Mouse (Mus musculus): ENCODE measurements around the gene Stard13. TPM values are rescaled to one million over a fixed set of nuclear protein-coding genes. Genes with fewer than 3 reads are reported as not detected.

The Stard13 gene
- polyA plus RNA-seq, 1 experiment from 2014 or later: 4.5 TPM

DNA sequence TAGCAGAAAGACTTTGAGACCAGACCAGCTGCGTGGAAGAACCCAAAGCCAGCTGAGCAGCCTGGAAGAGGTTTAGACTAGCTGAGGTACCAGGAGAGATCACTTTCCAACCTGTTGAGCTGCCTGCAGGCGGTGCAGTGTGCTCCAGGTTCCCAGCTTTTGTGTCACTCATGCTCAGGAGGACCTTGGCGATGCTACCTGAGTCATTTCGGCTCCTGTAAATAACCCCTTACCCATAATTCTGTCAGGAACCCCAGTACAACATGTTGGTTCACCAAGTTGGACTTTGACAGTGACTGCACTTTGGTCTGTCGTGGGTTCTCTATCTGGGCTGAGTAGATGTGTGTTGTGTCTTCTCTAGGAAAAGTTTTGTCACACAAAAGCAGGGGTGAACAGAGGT, 215.2 kb downstream of the Stard13 start:
- 72% methylated on average over 5 of the region's 5 CpGs for WGBS

DNA sequence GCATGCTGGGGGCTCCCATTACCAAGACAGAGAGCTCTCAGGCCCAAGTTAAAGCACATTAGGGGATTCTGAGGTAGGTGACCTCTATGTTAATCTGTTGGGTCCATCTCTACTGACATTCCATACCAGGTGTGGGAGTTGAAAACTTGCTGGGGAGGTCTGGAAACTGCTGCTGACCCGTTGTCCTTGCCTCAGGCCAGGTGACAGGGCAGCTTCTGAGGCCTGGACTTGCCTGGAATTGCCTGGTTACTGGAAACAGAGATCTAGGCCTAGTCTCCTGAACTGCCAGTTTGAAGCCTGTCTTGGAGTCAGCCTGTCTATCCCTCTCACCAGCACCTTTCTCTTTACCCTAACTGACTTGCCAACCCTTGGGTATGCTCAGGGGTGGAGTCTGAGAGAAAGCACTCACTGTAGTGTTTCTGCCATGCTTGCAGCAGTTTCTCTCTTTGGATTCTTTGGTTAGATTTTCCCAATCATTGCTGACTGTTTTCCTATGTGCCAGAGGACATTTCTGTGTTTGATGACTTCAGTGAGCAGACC, 229.3 kb downstream of the Stard13 start:
- no peak for ATAC-seq (replicated peaks; ENCODE audit: extremely low read depth, insufficient read depth, low FRiP score)
- H3K4me3 ChIP-seq (ENCODE audit: low read length): no peak overlapping the region
- H3K27ac ChIP-seq (ENCODE audit: low read length): no peak overlapping the region
- no peaks in the 10 kb centered on the region for H3K27me3 ChIP-seq (ENCODE audit: control insufficient read depth, insufficient read depth, low read length)
- no peak overlapping the region for H3K9ac ChIP-seq (ENCODE audit: low read length)
- no peak overlapping the region for H3K4me2 ChIP-seq (ENCODE audit: low read depth, low read length)
- no peaks in the 10 kb centered on the region; the same call in 1 of the 2 replicates for H3K9me3 ChIP-seq (replicated peaks; ENCODE audit: control insufficient read depth, low read length)
- H3K4me1 ChIP-seq (ENCODE audit: control insufficient read depth, insufficient read depth, low read length): no peaks in the 10 kb centered on the region
- WGBS: 67% methylated on average over 1 of the region's 1 CpGs
- no peaks in the 10 kb centered on the region for H3K36me3 ChIP-seq (ENCODE audit: control insufficient read depth, insufficient read depth)

More for the DNA sequence above, 215.2 kb downstream of the Stard13 start:
- Histone ChIP-seq H3K4me1 (ENCODE audit: control insufficient read depth, insufficient read depth, low read length) (peaks cover 6% of the 10 kb centered on the region; the same call in 1 of the 2 replicates), H3K4me2 (ENCODE audit: low read depth, low read length) (no peak overlapping the region), H3K27ac (ENCODE audit: low read length) (no peak overlapping the region), H3K4me3 (ENCODE audit: low read length) (no peak overlapping the region), H3K9me3 (replicated peaks; ENCODE audit: control insufficient read depth, low read length) (peaks cover 4% of the 10 kb centered on the region), H3K36me3 (ENCODE audit: control insufficient read depth, insufficient read depth) (no peaks in the 10 kb centered on the region), H3K27me3 (ENCODE audit: control insufficient read depth, insufficient read depth, low read length) (no peaks in the 10 kb centered on the region), H3K9ac (ENCODE audit: low read length) (no peak overlapping the region)
- ATAC-seq (replicated peaks; ENCODE audit: extremely low read depth, insufficient read depth, low FRiP score): no peak

DNA sequence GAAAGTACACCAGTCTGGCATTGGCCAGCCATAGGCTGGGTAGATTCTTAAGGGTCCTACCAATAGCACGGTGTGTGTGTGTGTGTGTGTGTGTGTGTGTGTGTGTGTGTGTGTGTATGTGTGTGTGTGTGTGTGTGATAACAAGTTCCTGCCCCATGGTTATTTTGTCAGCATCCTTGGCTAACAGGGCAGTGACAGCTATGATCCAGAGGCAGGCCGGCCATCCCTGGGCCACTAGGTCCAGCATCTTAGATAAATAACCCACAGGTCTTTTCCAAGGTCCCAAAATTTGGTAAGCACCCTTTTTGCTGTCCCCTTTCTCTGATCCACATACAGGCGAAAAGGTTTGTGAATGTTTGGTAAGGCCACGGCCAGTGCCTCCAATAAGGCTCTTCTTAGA, 231.6 kb downstream of the Stard13 start:
- H3K9me3 ChIP-seq (replicated peaks; ENCODE audit: control insufficient read depth, low read length): no peaks in the 10 kb centered on the region
- H3K4me3 ChIP-seq (ENCODE audit: low read length): no peak overlapping the region
- H3K27me3 ChIP-seq (ENCODE audit: control insufficient read depth, insufficient read depth, low read length): no peaks in the 10 kb centered on the region
- no peak overlapping the region for H3K4me2 ChIP-seq (ENCODE audit: low read depth, low read length)
- WGBS: 88% methylated on average over 4 of the region's 4 CpGs
- H3K4me1 ChIP-seq (ENCODE audit: control insufficient read depth, insufficient read depth, low read length): no peaks in the 10 kb centered on the region
- H3K27ac ChIP-seq (ENCODE audit: low read length): no peak overlapping the region
- no peak overlapping the region for H3K9ac ChIP-seq (ENCODE audit: low read length)
- ATAC-seq (replicated peaks; ENCODE audit: extremely low read depth, insufficient read depth, low FRiP score): no peak
- no peaks in the 10 kb centered on the region for H3K36me3 ChIP-seq (ENCODE audit: control insufficient read depth, insufficient read depth)

DNA sequence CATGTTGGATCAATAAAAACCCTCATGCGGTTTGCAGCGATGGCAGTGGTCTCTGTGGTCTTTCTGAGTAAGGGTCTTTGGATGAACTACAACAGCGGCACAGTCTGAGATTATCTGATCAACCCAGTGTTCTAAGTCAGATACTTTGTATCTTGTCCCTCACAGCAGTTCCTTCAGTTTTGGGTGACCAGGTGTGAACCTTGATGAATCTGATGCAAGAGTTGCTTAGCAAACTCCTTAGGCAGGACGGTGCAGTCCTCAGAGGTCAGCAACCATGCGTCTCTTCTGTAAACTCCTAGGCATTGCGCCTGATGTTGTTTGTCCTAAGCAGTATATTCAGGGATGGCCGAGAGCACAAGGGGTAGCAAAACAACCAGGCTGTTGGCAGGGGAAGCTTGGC, 232.5 kb downstream of the Stard13 start:
- Histone ChIP-seq H3K9me3 (replicated peaks; ENCODE audit: control insufficient read depth, low read length) (no peaks in the 10 kb centered on the region), H3K36me3 (ENCODE audit: control insufficient read depth, insufficient read depth) (no peaks in the 10 kb centered on the region), H3K27ac (ENCODE audit: low read length) (no peak overlapping the region), H3K4me3 (ENCODE audit: low read length) (no peak overlapping the region), H3K4me2 (ENCODE audit: low read depth, low read length) (no peak overlapping the region), H3K4me1 (ENCODE audit: control insufficient read depth, insufficient read depth, low read length) (no peaks in the 10 kb centered on the region), H3K27me3 (ENCODE audit: control insufficient read depth, insufficient read depth, low read length) (no peaks in the 10 kb centered on the region), H3K9ac (ENCODE audit: low read length) (no peak overlapping the region)
- 78% methylated on average over 7 of the region's 7 CpGs for WGBS
- no peak for ATAC-seq (replicated peaks; ENCODE audit: extremely low read depth, insufficient read depth, low FRiP score)

DNA sequence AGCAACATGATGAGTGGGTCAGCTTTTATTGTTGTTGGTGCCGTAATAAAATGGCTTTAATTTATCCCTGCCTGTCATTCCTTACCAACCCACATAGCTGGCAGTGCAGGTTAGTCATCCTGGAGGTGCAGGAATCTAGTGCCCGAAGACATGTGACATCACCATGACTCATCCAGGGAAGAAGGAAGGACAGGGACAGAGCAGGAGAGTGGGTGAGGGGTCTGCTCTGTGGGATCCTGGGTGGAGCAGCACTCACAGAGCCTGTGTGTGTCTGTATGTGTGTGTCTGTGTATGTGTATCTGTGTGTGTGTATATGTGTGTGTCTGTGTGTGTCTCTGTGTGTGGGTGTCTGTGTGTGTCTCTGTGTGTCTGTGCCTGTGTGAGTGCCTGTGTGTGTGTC, 237.1 kb downstream of the Stard13 start:
- Histone ChIP-seq H3K9me3 (replicated peaks; ENCODE audit: control insufficient read depth, low read length) (no peaks in the 10 kb centered on the region), H3K4me3 (ENCODE audit: low read length) (no peak overlapping the region), H3K9ac (ENCODE audit: low read length) (no peak overlapping the region), H3K4me1 (ENCODE audit: control insufficient read depth, insufficient read depth, low read length) (no peaks in the 10 kb centered on the region), H3K27ac (ENCODE audit: low read length) (no peak overlapping the region), H3K27me3 (ENCODE audit: control insufficient read depth, insufficient read depth, low read length) (no peaks in the 10 kb centered on the region), H3K36me3 (ENCODE audit: control insufficient read depth, insufficient read depth) (no peaks in the 10 kb centered on the region), H3K4me2 (ENCODE audit: low read depth, low read length) (no peak overlapping the region)
- no peak for ATAC-seq (replicated peaks; ENCODE audit: extremely low read depth, insufficient read depth, low FRiP score)
- WGBS: 58% methylated on average over 2 of the region's 2 CpGs

DNA sequence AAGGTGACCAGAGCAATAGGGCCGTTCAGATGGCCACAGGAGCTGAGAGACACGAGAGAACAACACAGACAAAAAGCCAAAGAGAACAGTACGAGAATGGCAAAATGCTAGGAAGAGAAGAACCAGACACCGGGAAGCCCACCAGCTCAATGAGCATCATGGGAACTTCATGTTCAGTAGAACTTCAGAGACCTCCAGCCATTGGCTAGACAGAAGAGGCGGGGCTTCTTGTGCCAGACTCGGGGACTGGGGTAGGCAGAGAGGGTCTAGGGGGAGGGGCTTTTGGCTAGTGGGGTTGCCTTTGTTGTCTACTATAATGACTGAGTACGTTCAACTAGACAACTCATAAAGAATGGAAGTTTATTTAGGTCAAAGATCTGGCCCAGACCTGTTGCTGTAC, 239.5 kb downstream of the Stard13 start:
- H3K36me3 ChIP-seq (ENCODE audit: control insufficient read depth, insufficient read depth): no peaks in the 10 kb centered on the region
- 88% methylated on average over 7 of the region's 7 CpGs for WGBS
- no peak overlapping the region for H3K4me3 ChIP-seq (ENCODE audit: low read length)
- no peaks in the 10 kb centered on the region for H3K4me1 ChIP-seq (ENCODE audit: control insufficient read depth, insufficient read depth, low read length)
- ATAC-seq (replicated peaks; ENCODE audit: extremely low read depth, insufficient read depth, low FRiP score): no peak
- H3K27ac ChIP-seq (ENCODE audit: low read length): no peak overlapping the region
- no peaks in the 10 kb centered on the region for H3K9me3 ChIP-seq (replicated peaks; ENCODE audit: control insufficient read depth, low read length)
- H3K27me3 ChIP-seq (ENCODE audit: control insufficient read depth, insufficient read depth, low read length): no peaks in the 10 kb centered on the region
- H3K4me2 ChIP-seq (ENCODE audit: low read depth, low read length): no peak overlapping the region
- no peak overlapping the region for H3K9ac ChIP-seq (ENCODE audit: low read length)

Other genes with a start within 250 kb of the Stard13 start
- not detected in 2 replicates for gene Gm42906, start 194.3 kb upstream of the Stard13 start, polyA plus RNA-seq (2015; fragmentation: Nextera tagmentation; extraction: Ambion mirVana)

Measured in heart, embryonic 16.5 days (tissue).